Mouse (Mus musculus) thymus, postnatal 14 days (tissue): ENCODE data around the gene Smagp.
"Not testable (repeated sequence)": the region's sequence is repeated elsewhere in the genome, so short reads cannot be mapped to it uniquely, and the experiment has no call there.

Experiments
- DNase-seq: peaks from one replicate; pipeline ENCODE4 v3.0.0; 2021

The Smagp gene

DNA sequence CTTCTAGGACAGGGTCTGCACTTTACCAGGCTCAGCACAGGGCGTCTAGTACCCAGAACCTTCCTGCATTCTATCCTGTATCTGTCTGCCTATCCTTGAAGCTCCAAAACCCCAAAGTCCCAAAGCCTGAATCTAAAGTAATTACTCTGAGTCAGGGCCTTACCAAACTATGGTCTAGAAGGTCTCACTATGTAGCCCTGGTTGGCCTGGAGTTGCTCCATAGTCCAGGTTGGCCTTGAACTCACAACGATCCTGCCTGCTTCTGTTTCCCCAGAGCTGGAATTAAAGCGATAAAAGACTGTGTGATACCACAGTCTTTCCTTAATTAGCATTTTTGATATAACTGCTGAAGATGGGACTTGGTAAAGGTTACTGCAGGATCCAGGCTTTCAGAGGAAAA lies 12.3 kb downstream of the Smagp start:
- no peak for DNase-seq

DNA sequence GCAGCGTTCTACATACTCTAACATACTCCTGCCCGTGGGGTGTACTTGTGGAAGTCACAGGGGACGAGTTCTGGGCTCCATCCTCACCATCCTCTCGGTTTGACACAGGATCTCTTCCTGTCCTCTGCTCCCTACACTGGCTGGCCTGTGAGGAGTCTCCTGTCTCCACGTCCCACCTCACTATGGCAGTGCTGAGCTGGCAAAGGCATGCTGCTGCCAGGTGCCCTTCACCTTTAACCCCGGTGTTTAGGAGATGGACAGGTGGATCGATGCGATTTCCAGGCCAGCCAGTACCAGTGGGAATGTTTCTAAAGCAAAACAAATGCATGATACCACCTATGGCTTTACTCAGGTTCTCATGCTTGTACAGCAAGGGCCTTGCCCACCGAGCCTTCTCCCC lies 13.0 kb downstream of the Smagp start:
- DNase-seq: no peak

DNA sequence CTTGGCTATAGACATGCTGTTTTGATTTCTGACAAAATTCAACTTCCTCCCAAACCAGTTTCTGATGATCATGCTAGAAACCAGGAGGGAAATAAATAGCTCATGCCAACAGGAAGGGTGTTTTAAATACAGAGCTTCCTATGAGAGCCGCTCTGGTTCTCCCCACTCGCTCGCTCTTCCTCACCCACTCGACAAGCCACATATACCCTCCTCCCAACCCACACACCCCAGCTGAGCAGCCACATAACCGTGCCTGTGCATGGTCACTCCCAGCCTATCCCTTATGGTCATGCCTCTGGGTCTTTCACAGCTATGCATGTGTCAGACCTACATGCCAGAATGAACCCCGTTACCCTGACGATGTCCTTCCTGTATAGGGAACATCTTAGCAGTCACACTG lies 14.6 kb downstream of the Smagp start:
- DNase-seq: no peak

- DNase-seq: not testable (repeated sequence)
These were observed 15.1 kb downstream of the Smagp start for GRCm38 (mm10) chr15:100621671-100622070.

- DNase-seq: no peak
These were observed 17.5 kb downstream of the Smagp start for GRCm38 (mm10) chr15:100619200-100619599.

- no peak for DNase-seq
These were observed 20.5 kb downstream of the Smagp start for GRCm38 (mm10) chr15:100616221-100616620.

DNA sequence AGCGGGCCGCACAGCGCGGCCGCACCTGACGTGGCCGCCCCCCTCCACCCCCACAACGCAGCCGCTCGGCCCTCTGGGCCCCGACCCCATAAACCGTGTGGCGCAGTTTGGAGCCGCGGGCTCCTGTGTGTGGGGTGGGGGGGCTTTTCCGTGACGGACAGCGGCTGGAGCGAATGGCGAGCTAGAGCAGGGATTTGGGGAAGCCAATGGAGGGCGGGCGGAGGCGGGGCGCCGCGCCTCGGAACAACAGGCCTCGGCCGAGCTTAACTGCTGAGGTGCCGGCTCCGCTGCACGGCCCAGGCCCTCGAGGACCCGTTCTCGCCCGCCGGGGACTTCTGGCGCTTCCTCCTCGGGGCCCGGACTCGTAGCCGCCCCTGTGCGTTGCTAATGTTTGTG lies 20.9 kb downstream of the Smagp start:
- peak; percentile 92 for DNase-seq

- DNase-seq: peak; percentile 100
These were observed 21.5 kb downstream of the Smagp start, which contains the start of gene Dazap2 for GRCm38 (mm10) chr15:100614996-100615824. TSS of gene Dazap2 (plus strand) at chr15:100615349.

GRCm38 (mm10) chr15:100614218-100614995 lies 22.3 kb downstream of the Smagp start:
- DNase-seq: no peak

DNA sequence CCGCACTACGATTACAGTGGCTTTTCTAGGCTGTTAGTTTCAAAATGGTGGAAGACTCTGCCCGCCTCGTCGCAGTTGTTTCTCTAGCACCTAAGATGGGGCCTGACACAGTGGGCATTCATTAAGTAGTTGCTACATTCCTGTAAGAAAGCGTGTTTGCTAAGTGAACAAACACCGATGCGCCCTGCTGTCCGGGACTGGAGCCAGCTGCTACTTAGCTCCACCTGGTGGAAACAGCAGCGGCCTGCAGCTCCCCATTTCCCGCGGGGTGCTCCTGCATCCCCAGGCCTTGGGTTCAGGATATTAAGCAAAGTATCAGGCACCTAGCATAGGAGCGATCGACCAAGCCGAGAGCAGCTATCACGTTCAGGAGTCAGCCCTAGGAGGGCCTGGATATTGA lies 23.2 kb downstream of the Smagp start:
- peak; percentile 79 for DNase-seq

GRCm38 (mm10) chr15:100612432-100612831 lies 24.3 kb downstream of the Smagp start:
- DNase-seq: peak; percentile 73

- no peak for DNase-seq
These were observed 24.8 kb downstream of the Smagp start for GRCm38 (mm10) chr15:100611951-100612350.

DNA sequence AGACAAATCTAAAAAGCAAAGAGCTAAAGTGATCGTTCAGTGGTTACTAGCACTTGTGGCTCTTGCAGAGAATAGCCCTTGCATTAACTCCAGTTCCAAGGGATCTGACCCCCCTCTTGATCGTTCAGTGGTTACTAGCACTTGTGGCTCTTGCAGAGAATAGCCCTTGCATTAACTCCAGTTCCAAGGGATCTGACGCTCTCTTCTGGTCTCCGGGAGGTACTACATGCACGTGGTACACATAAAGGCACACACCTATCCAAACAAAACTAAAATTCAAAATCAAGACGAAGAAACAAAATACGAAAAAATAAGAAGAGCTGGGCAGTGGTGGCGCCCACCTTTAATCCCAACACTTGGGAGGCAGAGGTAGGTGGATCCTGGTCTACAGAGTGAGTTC lies 30.1 kb downstream of the Smagp start:
- not testable (repeated sequence) for DNase-seq

DNA sequence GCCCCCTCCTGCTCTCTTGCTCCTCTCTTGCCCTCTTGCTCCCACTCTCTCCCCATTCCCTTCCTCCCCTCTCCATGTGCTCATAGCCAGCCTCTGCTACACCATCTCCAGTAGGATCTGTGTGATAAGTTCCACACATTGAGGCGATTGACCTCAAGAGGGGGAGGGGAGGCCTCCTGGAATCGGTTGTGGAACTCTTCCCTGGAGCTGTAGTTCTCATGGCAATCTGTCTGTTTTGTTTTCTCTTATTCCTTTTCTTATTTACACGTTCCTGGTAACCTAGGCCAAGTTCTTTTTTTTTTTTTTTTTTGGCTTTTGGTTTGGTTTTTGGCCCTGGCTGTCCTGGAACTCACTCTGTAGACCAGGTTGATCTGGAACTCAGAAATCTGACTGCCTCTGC lies 35.1 kb downstream of the Smagp start:
- DNase-seq: no peak

- DNase-seq: no peak
These were observed 36.0 kb downstream of the Smagp start for GRCm38 (mm10) chr15:100600696-100601272.

DNA sequence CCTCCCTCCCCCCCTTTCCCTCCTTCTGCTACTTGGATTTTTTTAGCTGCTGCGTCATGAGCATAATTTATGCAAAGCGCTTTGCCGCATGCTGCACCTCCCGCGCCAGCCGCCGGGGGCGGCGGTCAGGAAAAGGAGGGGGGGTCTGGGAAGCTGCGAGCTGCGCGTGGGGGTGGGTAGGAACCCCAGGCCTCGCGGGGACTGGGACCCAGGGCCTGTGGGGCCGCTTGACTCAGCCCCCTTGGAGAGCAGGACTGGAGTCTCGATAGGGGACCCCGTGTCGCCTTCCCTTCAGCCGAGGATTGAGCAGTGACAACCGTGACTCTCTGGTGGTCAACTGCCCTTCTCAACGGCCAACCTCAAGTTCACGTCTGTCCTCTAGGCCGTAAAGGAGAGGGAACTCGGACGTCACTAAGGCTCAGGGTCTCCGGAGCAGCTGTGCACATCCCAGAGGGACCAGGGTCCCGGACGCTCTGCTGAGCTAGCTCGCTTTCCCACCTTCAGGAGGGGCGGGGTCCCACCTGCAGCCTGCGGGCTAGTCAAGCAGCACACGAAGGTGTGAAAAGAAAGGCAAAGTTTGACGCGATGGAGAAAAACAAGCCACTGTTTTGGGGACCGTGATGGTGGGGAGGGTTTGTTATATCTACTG lies 36.6 kb downstream of the Smagp start:
- DNase-seq: peak; percentile 93

GRCm38 (mm10) chr15:100599276-100600046 lies 37.3 kb downstream of the Smagp start, which contains the start of gene Pou6f1:
TSS of gene Pou6f1 (minus strand) at chr15:100599984.
- DNase-seq: peak; percentile 52

- DNase-seq: peak; percentile 56
These were observed 37.9 kb downstream of the Smagp start for GRCm38 (mm10) chr15:100598883-100599275.

DNA sequence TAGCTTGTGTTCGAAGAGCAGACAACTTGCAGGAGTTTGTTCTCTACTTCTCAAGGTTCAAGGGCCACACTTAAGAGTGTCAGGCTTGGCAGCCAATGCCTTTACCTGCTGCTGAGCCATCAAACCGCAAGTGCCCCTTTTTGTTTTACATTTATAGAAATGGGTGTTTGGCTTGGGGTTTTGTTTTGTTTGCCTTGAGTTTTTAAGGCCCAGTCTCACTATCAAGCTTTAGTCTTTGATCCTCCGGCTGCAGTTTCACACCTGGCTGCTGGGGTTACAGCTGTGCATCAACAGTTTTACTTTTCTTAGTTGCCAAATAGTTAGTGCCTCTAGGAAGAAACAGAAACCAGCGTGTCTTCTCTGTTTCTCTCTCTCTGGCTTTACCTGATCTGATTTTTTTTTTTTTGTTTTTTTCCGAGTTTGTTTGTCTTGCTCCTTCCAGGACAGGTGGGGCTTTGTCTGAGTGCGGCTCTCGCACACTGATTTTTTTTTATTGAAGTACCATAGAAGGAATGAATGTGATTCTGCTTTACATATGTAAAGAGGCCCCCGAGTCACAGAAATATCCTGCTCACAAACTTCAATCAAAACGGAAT lies 38.4 kb downstream of the Smagp start:
- DNase-seq: peak; percentile 68

- no peak for DNase-seq
These were observed 43.9 kb downstream of the Smagp start for GRCm38 (mm10) chr15:100592817-100593216.

DNA sequence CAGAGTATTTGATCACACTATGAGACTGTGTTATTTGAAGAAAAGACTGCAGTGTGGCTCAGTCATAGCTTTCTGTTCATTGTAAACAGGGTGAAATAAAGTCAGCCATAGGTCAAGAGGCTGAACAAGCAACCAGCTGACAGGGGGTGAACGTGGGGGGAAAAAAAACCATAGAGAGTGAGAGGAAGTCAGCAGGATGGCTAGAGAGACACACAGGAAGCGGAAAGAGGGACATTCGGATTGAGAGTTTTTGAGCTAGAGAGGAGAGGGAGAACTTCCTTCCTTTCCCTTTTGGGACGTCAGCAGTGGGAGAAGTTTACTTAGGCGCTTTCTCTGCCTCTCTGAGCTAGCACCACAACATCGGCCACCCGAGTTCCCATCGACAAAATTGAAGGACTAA lies 46.3 kb downstream of the Smagp start:
- no peak for DNase-seq

GRCm38 (mm10) chr15:100588297-100588696 lies 48.4 kb downstream of the Smagp start:
- DNase-seq: no peak
